Mouse (Mus musculus): Measurements from ENCODE around the gene Trmt112.

Gene Trmt112

GRCm38 (mm10) chr19:6925611-6926329 is 16.3 kb downstream of the Trmt112 start:
- no peak for DNase-seq (ENCODE audit: low spot score)

- DNase-seq (ENCODE audit: low spot score) = no peak
Measured at GRCm38 (mm10) chr19:6926559-6927255, 17.2 kb downstream of the Trmt112 start.

- DNase-seq (ENCODE audit: low spot score) = no peak
Measured at GRCm38 (mm10) chr19:6928080-6928479, 18.6 kb downstream of the Trmt112 start.

- DNase-seq (ENCODE audit: low spot score) = no peak
Measured at GRCm38 (mm10) chr19:6931002-6931401, 21.5 kb downstream of the Trmt112 start.

- no peak for DNase-seq (ENCODE audit: low spot score)
Measured at GRCm38 (mm10) chr19:6932018-6932417, 22.5 kb downstream of the Trmt112 start.

- DNase-seq (ENCODE audit: low spot score) = no peak
Measured at GRCm38 (mm10) chr19:6933102-6933435, 23.6 kb downstream of the Trmt112 start.

GRCm38 (mm10) chr19:6933436-6934194 is 24.1 kb downstream of the Trmt112 start:
- no peak for DNase-seq (ENCODE audit: low spot score)

GRCm38 (mm10) chr19:6934195-6934977 is 24.9 kb downstream of the Trmt112 start, which contains the start of gene Kcnk4:
Kcnk4 (minus strand) TSS chr19:6934515.
- no peak for DNase-seq (ENCODE audit: low spot score)

- no peak for DNase-seq (ENCODE audit: low spot score)
Measured at GRCm38 (mm10) chr19:6936299-6936698, 26.8 kb downstream of the Trmt112 start.

GRCm38 (mm10) chr19:6937541-6938465 is 28.3 kb downstream of the Trmt112 start:
- DNase-seq (ENCODE audit: low spot score) = no peak

- no peak for DNase-seq (ENCODE audit: low spot score)
Measured at GRCm38 (mm10) chr19:6939106-6940002, 29.9 kb downstream of the Trmt112 start.

GRCm38 (mm10) chr19:6940396-6941351 is 31.2 kb downstream of the Trmt112 start:
- DNase-seq (ENCODE audit: low spot score) = peak; percentile 32

GRCm38 (mm10) chr19:6941372-6942248 is 32.1 kb downstream of the Trmt112 start, which contains the start of gene Bad:
Bad (plus strand) TSS chr19:6941861.
- DNase-seq (ENCODE audit: low spot score) = peak; percentile 93

GRCm38 (mm10) chr19:6942249-6942691 is 32.8 kb downstream of the Trmt112 start, which contains the start of gene Gpr137:
Gpr137 (minus strand) TSS chr19:6942480.
- peak; percentile 97 for DNase-seq (ENCODE audit: low spot score)

- DNase-seq (ENCODE audit: low spot score) = no peak
Measured at GRCm38 (mm10) chr19:6942764-6943163, 33.3 kb downstream of the Trmt112 start.

GRCm38 (mm10) chr19:6943709-6944108 is 34.2 kb downstream of the Trmt112 start:
- no peak for DNase-seq (ENCODE audit: low spot score)

GRCm38 (mm10) chr19:6947742-6948141 is 38.2 kb downstream of the Trmt112 start:
- DNase-seq (ENCODE audit: low spot score) = no peak

All from yolk sac, embryonic 10.5 days (tissue).